In the genomic region with DNA sequence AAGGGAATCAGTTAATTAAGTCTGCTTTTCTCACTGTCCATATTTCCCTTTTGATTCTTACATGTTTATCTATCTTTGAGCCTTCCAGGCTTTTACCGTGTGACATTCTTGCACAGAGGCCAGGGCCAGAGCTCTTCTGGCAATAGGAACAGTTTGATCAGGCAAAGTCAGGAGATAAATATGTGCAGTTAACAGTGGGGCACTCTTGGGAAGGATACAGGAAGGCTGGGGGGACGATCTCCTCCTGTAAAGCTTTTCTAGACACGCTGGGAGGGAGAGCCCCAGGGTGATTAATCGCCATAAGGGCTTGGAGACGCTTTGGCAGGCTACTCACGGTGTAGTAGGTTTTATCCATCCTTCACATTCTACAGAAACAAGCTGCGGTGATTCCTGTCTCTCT, we compare ENCODE assay signal across 11 mouse cellular contexts. TPM values are rescaled to one million over a fixed set of nuclear protein-coding genes. Genes with fewer than 3 reads are reported as not detected.
DNase-seq lines count a peak whose midpoint lies in the region; ATAC-seq and TF ChIP-seq lines count a peak whose summit lies in the region.
"Had no signal": no experiment of that assay in that cellular context is flagged by ENCODE, and none has a peak within 500 bp of the region (broad histone marks: within the 10 kb centered on the region; RNA-seq: fewer than 3 reads in every experiment).

No protein-coding gene starts in this region.

- H3K27ac ChIP-seq in gastrocnemius, adult 2 months, result peak overlapping the region; percentile 66
- peak overlapping the region; percentile 56 for H3K27ac ChIP-seq in lung, embryonic 14.5 days (ENCODE audit: low read depth)
- H3K27ac ChIP-seq in heart, embryonic 12.5 days (ENCODE audit: poor library complexity, severe bottlenecking), result peak overlapping the region; percentile 59
- peak overlapping the region; percentile 61 for H3K27ac ChIP-seq in stomach, embryonic 15.5 days
- H3K27ac ChIP-seq: hindbrain, embryonic 14.5 days had no signal

- no peak for TF ChIP-seq CTCF in gastrocnemius, adult 2 months (IDR thresholded peaks at IDR 0.05)
- no peak for TF ChIP-seq CTCF in lung, embryonic 14.5 days (IDR thresholded peaks at IDR 0.05; ENCODE audit: low read depth)

- H3K4me2 ChIP-seq in lung, embryonic 14.5 days, result no peak overlapping the region
- peak overlapping the region; percentile 41 for H3K4me2 ChIP-seq in heart, embryonic 12.5 days
- H3K4me2 ChIP-seq in stomach, embryonic 15.5 days, result no peak overlapping the region
- H3K4me2 ChIP-seq: hindbrain, embryonic 14.5 days had no signal

- no peaks in the 10 kb centered on the region for H3K9me3 ChIP-seq in lung, embryonic 14.5 days (ENCODE audit: low read depth, low read length)
- H3K9me3 ChIP-seq in heart, embryonic 12.5 days (replicated peaks), result no peaks in the 10 kb centered on the region
- no peaks in the 10 kb centered on the region for H3K9me3 ChIP-seq in stomach, embryonic 15.5 days

- 7% methylated on average over 7 of the region's 7 CpGs for WGBS in lung, embryonic 14.5 days
- 12% methylated on average over 7 of the region's 7 CpGs for WGBS in heart, embryonic 12.5 days
- WGBS in stomach, embryonic 15.5 days, result 9% methylated on average over 7 of the region's 7 CpGs

- H3K27me3 ChIP-seq in lung, embryonic 14.5 days (ENCODE audit: insufficient read depth, low read length), result no peaks in the 10 kb centered on the region
- no peaks in the 10 kb centered on the region for H3K27me3 ChIP-seq in heart, embryonic 12.5 days (replicated peaks)
- no peaks in the 10 kb centered on the region for H3K27me3 ChIP-seq in stomach, embryonic 15.5 days (replicated peaks)
- H3K27me3 ChIP-seq: CH12.LX had no signal

- peak; percentile 22; the same call in 1 of the 2 replicates for ATAC-seq in lung, embryonic 14.5 days (ENCODE audit: insufficient read depth)
- no peak for ATAC-seq in heart, embryonic 12.5 days (ENCODE audit: insufficient number of reproducible peaks, low FRiP score)
- no peak for ATAC-seq in stomach, embryonic 15.5 days (ENCODE audit: insufficient read depth, low FRiP score, low read depth)
- ATAC-seq: forebrain, embryonic 16.5 days had no signal

- H3K9ac ChIP-seq in lung, embryonic 14.5 days, result no peak overlapping the region
- no peak overlapping the region for H3K9ac ChIP-seq in heart, embryonic 12.5 days
- no peak overlapping the region for H3K9ac ChIP-seq in stomach, embryonic 15.5 days
- H3K9ac ChIP-seq: hindbrain, embryonic 14.5 days had no signal

- no peaks in the 10 kb centered on the region for H3K36me3 ChIP-seq in lung, embryonic 14.5 days (ENCODE audit: insufficient read depth)
- H3K36me3 ChIP-seq in heart, embryonic 12.5 days, result no peaks in the 10 kb centered on the region
- H3K36me3 ChIP-seq in stomach, embryonic 15.5 days, result no peaks in the 10 kb centered on the region

- DNase-seq in gastrocnemius, adult 2 months, result no peak
- DNase-seq in gastrocnemius, adult 18-20 months (ENCODE audit: low spot score), result no peak
- peak; percentile 20 for DNase-seq in lung, embryonic 14.5 days
- DNase-seq in lung, postnatal 14 days, result no peak
- no peak for DNase-seq in yolk sac, embryonic 10.5 days (ENCODE audit: low spot score)
- no peak for DNase-seq in layer of hippocampus, postnatal 36 days

- intact Hi-C loops in gastrocnemius, adult 2 months (cut with DNase I), result no loop called here

- peaks cover 11% of the 10 kb centered on the region for H3K4me1 ChIP-seq in lung, embryonic 14.5 days (ENCODE audit: insufficient read depth)
- H3K4me1 ChIP-seq in heart, embryonic 12.5 days (replicated peaks), result peaks cover 25% of the 10 kb centered on the region
- peaks cover 13% of the 10 kb centered on the region; the same call in 1 of the 2 replicates for H3K4me1 ChIP-seq in stomach, embryonic 15.5 days

- peak overlapping the region; percentile 31 for H3K4me3 ChIP-seq in gastrocnemius, adult 2 months
- no peak overlapping the region for H3K4me3 ChIP-seq in lung, embryonic 14.5 days (ENCODE audit: low read depth, low read length)
- no peak overlapping the region for H3K4me3 ChIP-seq in heart, embryonic 12.5 days
- no peak overlapping the region for H3K4me3 ChIP-seq in stomach, embryonic 15.5 days (replicated peaks)

RNA-seq across cellular contexts. Expression of a gene that starts 22.4 kb away (rescaled TPM):
- total RNA-seq in gastrocnemius, adult 2 months (2021), result 1 to 10 TPM; 2.0 TPM
- 1 to 10 TPM; 1.6 to 2.5 TPM for total RNA-seq in gastrocnemius, adult 18-20 months (2021)
- polyA plus RNA-seq in lung, embryonic 14.5 days (2014; fragmentation: Nextera tagmentation; extraction: Ambion mirVana), result 5.0 and 5.1 TPM in 2 replicates
- polyA plus RNA-seq in heart, embryonic 12.5 days (2016; fragmentation: Nextera tagmentation; extraction: Ambion mirVana), result 3.9 and 4.0 TPM in 2 replicates
- 3.9 and 4.1 TPM in 2 replicates for polyA plus RNA-seq in stomach, embryonic 15.5 days (2015; fragmentation: Nextera tagmentation; extraction: Ambion mirVana)
- total RNA-seq in layer of hippocampus, postnatal 36 days (2021), result 10 to 100 TPM; 15.1 to 16.4 TPM
- total RNA-seq: CH12.LX had no signal

Comparison
In these comparisons a context has a peak if more than half of its experiments do, and no peak if none do; other contexts are left out.
1. RNA of a gene that starts 22.4 kb away (total RNA-seq): 15.1 to 16.4 TPM in layer of hippocampus, postnatal 36 days; 1.6 to 2.5 TPM in gastrocnemius, adult 18-20 months and 2.0 TPM in gastrocnemius, adult 2 months; every median in the first group is over 4 times any median in the second.
2. Peak in every context shown above with its lines, with median percentiles within 50 percentile points of each other: H3K27ac ChIP-seq.